Mouse (Mus musculus): Measurements from ENCODE around the gene Tmem252.

DNA sequence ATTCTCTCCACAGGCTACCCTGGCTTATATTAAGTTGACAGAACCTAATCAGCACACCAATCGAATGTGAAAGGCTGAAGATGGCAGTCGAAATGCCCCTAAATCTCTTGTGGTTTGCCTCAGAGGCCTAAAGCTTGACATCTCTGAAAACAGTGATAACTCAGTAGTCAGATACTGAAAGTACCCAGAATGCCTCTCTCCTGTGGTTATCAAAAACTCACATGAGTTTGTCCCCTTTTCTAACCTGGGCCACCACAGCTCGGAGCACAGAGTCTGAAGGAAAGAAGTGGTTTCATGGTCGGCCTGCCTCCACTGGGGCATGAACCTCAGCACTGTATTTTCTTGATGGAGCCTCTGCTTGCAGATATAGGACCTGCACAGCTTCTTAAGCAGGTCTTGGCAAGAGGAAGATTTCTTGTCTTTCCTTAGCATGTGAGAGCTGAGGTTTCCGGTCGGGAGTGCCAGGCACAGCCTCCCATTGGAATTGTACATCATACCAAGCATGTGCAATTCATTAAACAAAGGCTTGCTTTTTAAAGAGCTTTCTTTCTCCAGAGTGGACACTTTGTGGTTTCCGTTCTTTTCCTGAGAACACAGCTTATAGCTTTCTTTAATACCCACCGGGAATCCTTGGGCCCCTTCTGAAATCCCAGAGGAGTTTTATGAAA, 27.5 kb upstream of the Tmem252 start:
- TF ChIP-seq ZC3H11A (IDR thresholded peaks at IDR 0.05; ENCODE audit: borderline replicate concordance, low read depth, low read length) = no peak
- no peak for TF ChIP-seq CHD2 (IDR thresholded peaks at IDR 0.05; ENCODE audit: low read depth, low read length)
- TF ChIP-seq HCFC1 (IDR thresholded peaks at IDR 0.05; ENCODE audit: borderline replicate concordance, insufficient read depth, low read length) = no peak

Data from ES-E14 (cell line).